Mouse (Mus musculus) gastrocnemius, adult 8-10 months (tissue): ENCODE data around the gene Tgfbr1. TPM values are rescaled to one million over a fixed set of nuclear protein-coding genes. Genes with fewer than 3 reads are reported as not detected.
A peak's percentile ranks its signal among the peaks of the same experiment; 100 is the strongest.

Source experiments
- DNase-seq, 2 experiments: peaks; one replicate each; pipeline ENCODE4 v3.0.0; 2022; ENCODE audit warnings: low spot score in 2 of 2
- total RNA-seq, 4 experiments: library from RNA; stranded (reverse); gene quantifications; 2 replicates each; pipeline ENCODE4 v1.2.4; 2022

Gene Tgfbr1
- total RNA-seq, 4 experiments from 2014 or later: 22.8 to 32.9 (median 25.5) TPM

GRCm38 (mm10) chr4:47420191-47420590 is 67.2 kb downstream of the Tgfbr1 start:
- no peak for DNase-seq

GRCm38 (mm10) chr4:47422194-47422593 is 69.2 kb downstream of the Tgfbr1 start:
- no peak for DNase-seq

- DNase-seq: no peak
Observed at GRCm38 (mm10) chr4:47422946-47423345, 69.9 kb downstream of the Tgfbr1 start.

GRCm38 (mm10) chr4:47424376-47424775 is 71.4 kb downstream of the Tgfbr1 start:
- DNase-seq: no peak

- no peak for DNase-seq
Observed at GRCm38 (mm10) chr4:47425247-47425830, 72.3 kb downstream of the Tgfbr1 start.

GRCm38 (mm10) chr4:47427606-47428005 is 74.6 kb downstream of the Tgfbr1 start:
- DNase-seq: no peak

- no peak for DNase-seq
Observed at GRCm38 (mm10) chr4:47430557-47430956, 77.5 kb downstream of the Tgfbr1 start.

GRCm38 (mm10) chr4:47431081-47431480 is 78.1 kb downstream of the Tgfbr1 start:
- DNase-seq: no peak

- no peak for DNase-seq
Observed at GRCm38 (mm10) chr4:47432766-47433165, 79.7 kb downstream of the Tgfbr1 start.

GRCm38 (mm10) chr4:47435131-47435530 is 82.1 kb downstream of the Tgfbr1 start:
- no peak for DNase-seq

GRCm38 (mm10) chr4:47435566-47436360 is 82.7 kb downstream of the Tgfbr1 start:
- DNase-seq: no peak

GRCm38 (mm10) chr4:47437365-47438340 is 84.6 kb downstream of the Tgfbr1 start:
- peak; percentile 64 to 73 for DNase-seq

- no peak for DNase-seq
Observed at GRCm38 (mm10) chr4:47438956-47439355, 85.9 kb downstream of the Tgfbr1 start.

- DNase-seq: no peak
Observed at GRCm38 (mm10) chr4:47440951-47441350, 87.9 kb downstream of the Tgfbr1 start.

GRCm38 (mm10) chr4:47448526-47448925 is 95.5 kb downstream of the Tgfbr1 start:
- DNase-seq: no peak

GRCm38 (mm10) chr4:47449116-47449515 is 96.1 kb downstream of the Tgfbr1 start:
- no peak for DNase-seq

- DNase-seq: no peak
Observed at GRCm38 (mm10) chr4:47449586-47450522, 96.8 kb downstream of the Tgfbr1 start.
